Mouse (Mus musculus) ES-E14 (cell line): Measurements from ENCODE around the gene Jsrp1. TPM values are rescaled to one million over a fixed set of nuclear protein-coding genes. Genes with fewer than 3 reads are reported as not detected.

Experiments
- DNase-seq: peaks from one replicate; pipeline ENCODE4 v3.0.0-alpha.2; 2013; ENCODE audit warnings: low read depth, low spot score
- H3K27ac ChIP-seq: 2 replicates; pipeline ENCODE4 v1.5.1; 2012; ENCODE audit warnings: low read depth, mild to moderate bottlenecking, low read length, moderate library complexity, mixed read lengths; ENCODE audit not compliant: poor library complexity, insufficient read depth, severe bottlenecking
- H3K36me3 ChIP-seq: 2 replicates; pipeline ENCODE4 v1.6.1; 2012; ENCODE audit warnings: mild to moderate bottlenecking, low read length, moderate library complexity, mixed read lengths; ENCODE audit not compliant: control insufficient read depth, poor library complexity, insufficient read depth, severe bottlenecking
- H3K4me1 ChIP-seq, 2 experiments: fragments of 150-350 bp in 1 of 2; sonication (generic) in 1 of 2; 2 replicates each; pipeline ENCODE4 v1.6.1; 2012; ENCODE audit warnings: low read length in 2 of 2, mild to moderate bottlenecking in 1 of 2, mixed read lengths in 1 of 2; ENCODE audit not compliant: control insufficient read depth in 2 of 2, insufficient read depth in 2 of 2, poor library complexity in 1 of 2
- H3K4me3 ChIP-seq, 2 experiments: fragments of 150-350 bp in 1 of 2; sonication (generic) in 1 of 2; 2 replicates each; pipeline ENCODE4 v1.5.1; 2012; ENCODE audit warnings: low read length in 2 of 2, low read depth in 1 of 2, mild to moderate bottlenecking in 1 of 2, mixed read lengths in 1 of 2; ENCODE audit not compliant: insufficient read depth in 1 of 2, poor library complexity in 1 of 2, severe bottlenecking in 1 of 2
- H3K9ac ChIP-seq: 2 replicates; pipeline ENCODE4 v1.6.1; 2012; ENCODE audit warnings: low read depth, mild to moderate bottlenecking, low read length, mixed read lengths; ENCODE audit not compliant: poor library complexity, insufficient read depth, severe bottlenecking
- H3K9me3 ChIP-seq: fragments of 150-350 bp; sonication (generic); 2 replicates; pipeline ENCODE4 v1.6.1; 2012; ENCODE audit warnings: low read depth, mild to moderate bottlenecking, low read length; ENCODE audit not compliant: control insufficient read depth, insufficient read depth
- CHD2 ChIP-seq: IDR thresholded peaks from 2 replicates; pipeline ENCODE4 v1.6.1; 2014; ENCODE audit warnings: mild to moderate bottlenecking, low read depth, low read length, inconsistent platforms
- HCFC1 ChIP-seq: IDR thresholded peaks from 2 replicates; pipeline ENCODE4 v1.6.1; 2012; ENCODE audit warnings: low read length, inconsistent platforms, borderline replicate concordance; ENCODE audit not compliant: insufficient read depth
- MAFK ChIP-seq: IDR thresholded peaks from 2 replicates; pipeline ENCODE4 v1.6.1; 2014; ENCODE audit warnings: mild to moderate bottlenecking, low read depth, low read length, inconsistent platforms; ENCODE audit not compliant: insufficient read depth
- ZC3H11A ChIP-seq: IDR thresholded peaks from 2 replicates; pipeline ENCODE4 v1.6.1; 2012; ENCODE audit warnings: low read depth, mild to moderate bottlenecking, inconsistent platforms, low read length, borderline replicate concordance
- ZNF384 ChIP-seq: IDR thresholded peaks from 2 replicates; pipeline ENCODE4 v1.6.1; 2012; ENCODE audit warnings: low read depth, low read length, inconsistent platforms
- in situ Hi-C, 2 experiments: fragments of 600-800 bp; cut with MboI; formaldehyde crosslinking; loops; one replicate each; pipeline ENCODE4 v1.15.1; 2025; ENCODE audit warnings: low sequenced_read_pairs in 2 of 2, inconsistent platforms in 1 of 2; ENCODE audit not compliant: unreplicated experiment in 2 of 2
- total RNA-seq: library from RNA; depleted of rRNA; stranded (reverse); fragments of 300-350 nt; gene quantifications from 2 replicates; pipeline ENCODE4 v1.2.3, GENCODE M21; 2012

The Jsrp1 gene
- total RNA-seq, 1 experiment = 0.67 TPM

- H3K36me3 ChIP-seq = peaks cover 72% of the 10 kb centered on the region
- in situ Hi-C loops = no loop called here
- TF ChIP-seq HCFC1 = no peak
- no peak for TF ChIP-seq ZNF384
- TF ChIP-seq CHD2 = no peak
- no peak for TF ChIP-seq MAFK
- H3K27ac ChIP-seq = no peak overlapping the region
- no peak for DNase-seq
- H3K4me1 ChIP-seq = peaks cover 0 to 14% of the 10 kb centered on the region in 2 experiments; a peak in 1 of 4 replicates
- H3K4me3 ChIP-seq = no peak overlapping the region
- H3K9me3 ChIP-seq = no peaks in the 10 kb centered on the region
- H3K9ac ChIP-seq = no peak overlapping the region
Observed at GRCm38 (mm10) chr10:80793033-80793784, 20.1 kb downstream of the Jsrp1 start.

- H3K9ac ChIP-seq = peak overlapping the region; percentile 4; the same call in 1 of the 2 replicates
- TF ChIP-seq MAFK = no peak
- no peak for TF ChIP-seq ZNF384
- no peak for DNase-seq
- no peak overlapping the region for H3K27ac ChIP-seq
- H3K4me3 ChIP-seq = peak overlapping the region; percentile 11 to 43; a peak in 3 of 4 replicates
- in situ Hi-C loops = no loop called here
- H3K9me3 ChIP-seq = no peaks in the 10 kb centered on the region
- H3K4me1 ChIP-seq = peaks cover 0 to 14% of the 10 kb centered on the region in 2 experiments; a peak in 1 of 4 replicates
- H3K36me3 ChIP-seq = peaks cover 80% of the 10 kb centered on the region
Observed at GRCm38 (mm10) chr10:80792175-80793032, 20.9 kb downstream of the Jsrp1 start.

- H3K4me1 ChIP-seq = peaks cover 0 to 11% of the 10 kb centered on the region in 2 experiments; a peak in 1 of 4 replicates
- no peak for TF ChIP-seq HCFC1
- TF ChIP-seq ZC3H11A = no peak
- no peak for TF ChIP-seq CHD2
- TF ChIP-seq ZNF384 = no peak
- no peak for TF ChIP-seq MAFK
- in situ Hi-C loops = no loop called here
- no peak for DNase-seq
- H3K27ac ChIP-seq = no peak overlapping the region
- H3K9me3 ChIP-seq = no peaks in the 10 kb centered on the region
- H3K36me3 ChIP-seq = peaks cover 87% of the 10 kb centered on the region
- peak overlapping the region; percentile 11 to 43; a peak in 3 of 4 replicates for H3K4me3 ChIP-seq
- H3K9ac ChIP-seq = peak overlapping the region; percentile 4; the same call in 1 of the 2 replicates
Observed at GRCm38 (mm10) chr10:80791476-80792174, 21.7 kb downstream of the Jsrp1 start.

GRCm38 (mm10) chr10:80790761-80791404 is 22.4 kb downstream of the Jsrp1 start:
- no peak overlapping the region for H3K27ac ChIP-seq
- H3K36me3 ChIP-seq = peaks cover 87% of the 10 kb centered on the region
- DNase-seq = no peak
- no peak for TF ChIP-seq HCFC1
- no peak for TF ChIP-seq ZC3H11A
- TF ChIP-seq ZNF384 = no peak
- H3K4me3 ChIP-seq = no peak overlapping the region
- no peaks in the 10 kb centered on the region for H3K9me3 ChIP-seq
- in situ Hi-C loops = no loop called here
- H3K4me1 ChIP-seq = peaks cover 0 to 8% of the 10 kb centered on the region in 2 experiments; a peak in 1 of 4 replicates
- no peak overlapping the region for H3K9ac ChIP-seq
